In the genomic region with DNA sequence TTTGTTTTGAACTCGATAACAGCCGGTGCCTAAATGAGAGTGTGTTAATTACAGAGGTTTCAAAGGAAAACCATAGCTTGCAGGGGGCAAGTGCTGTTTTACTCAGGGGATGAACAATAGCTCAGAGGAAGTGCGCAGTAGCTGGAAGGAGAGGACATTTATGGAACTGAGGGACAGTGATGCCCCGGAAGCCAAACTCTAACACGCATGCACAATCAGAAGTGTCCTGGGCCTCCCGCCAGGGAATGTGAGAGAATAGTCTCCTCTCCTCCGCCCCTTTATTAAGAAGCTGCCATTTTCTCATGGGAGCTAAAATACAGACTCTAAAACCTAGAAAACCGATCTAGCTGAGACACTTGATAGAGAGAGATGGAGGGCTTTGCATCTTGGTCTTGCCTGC, we compare ENCODE assay signal across 23 mouse cellular contexts.
A peak's percentile ranks its signal among the peaks of the same experiment; 100 is the strongest.
DNase-seq lines count a peak whose midpoint lies in the region; ATAC-seq lines count a peak whose summit lies in the region.
"Had no signal": no experiment of that assay in that cellular context is flagged by ENCODE, and none has a peak within 500 bp of the region (broad histone marks: within the 10 kb centered on the region; RNA-seq: fewer than 3 reads in every experiment).

No protein-coding gene starts in this region.

- H3K9ac ChIP-seq in kidney, embryonic 16.5 days (replicated peaks; ENCODE audit: low read length), result no peak overlapping the region
- H3K9ac ChIP-seq: hindbrain, embryonic 15.5 days; liver, embryonic 15.5 days; neural tube, embryonic 13.5 days had no signal

- WGBS in kidney, embryonic 16.5 days, result 22% methylated on average over 8 of the region's 8 CpGs

- H3K27me3 ChIP-seq in kidney, embryonic 16.5 days (ENCODE audit: insufficient read depth, low read length), result no peaks in the 10 kb centered on the region
- H3K27me3 ChIP-seq: neural tube, embryonic 13.5 days had no signal

- no peak overlapping the region for H3K4me3 ChIP-seq in kidney, embryonic 16.5 days (ENCODE audit: low read length)
- H3K4me3 ChIP-seq: hindbrain, embryonic 15.5 days; left cerebral cortex, adult 2 months; limb, embryonic 10.5 days; liver, embryonic 15.5 days; midbrain, embryonic 10.5 days; myocyte; neural tube, embryonic 13.5 days had no signal

- H3K36me3 ChIP-seq in kidney, embryonic 16.5 days (ENCODE audit: insufficient read depth, low read length), result no peaks in the 10 kb centered on the region
- H3K36me3 ChIP-seq: hindbrain, embryonic 15.5 days; limb, embryonic 10.5 days; liver, embryonic 15.5 days; midbrain, embryonic 10.5 days; neural tube, embryonic 13.5 days had no signal

- H3K9me3 ChIP-seq in kidney, embryonic 16.5 days (ENCODE audit: low read length), result no peaks in the 10 kb centered on the region
- H3K9me3 ChIP-seq: hindbrain, embryonic 15.5 days; limb, embryonic 10.5 days; liver, embryonic 15.5 days; midbrain, embryonic 10.5 days; neural tube, embryonic 13.5 days had no signal

- no peak for ATAC-seq in kidney, embryonic 16.5 days (ENCODE audit: low FRiP score, low TSS enrichment)
- ATAC-seq: activated CD4-positive, CD25-positive, alpha-beta regulatory T cell, adult 4 months; midbrain, embryonic 16.5 days had no signal

- peak overlapping the region; percentile 79 for H3K27ac ChIP-seq in kidney, embryonic 16.5 days (ENCODE audit: low read length)
- H3K27ac ChIP-seq: hindbrain, embryonic 15.5 days; left cerebral cortex, adult 2 months; liver, embryonic 15.5 days; macrophage; midbrain, embryonic 10.5 days; neural tube, embryonic 13.5 days had no signal

- peak; percentile 19 for DNase-seq in gastrocnemius, postnatal 14 days
- no peak for DNase-seq in gastrocnemius, adult 8-10 months (ENCODE audit: low spot score in 2 of 2)
- no peak for DNase-seq in kidney, adult 18-20 months
- DNase-seq in brain, adult 2 months (ENCODE audit: low read depth, low spot score), result peak; percentile 44
- DNase-seq in kidney, postnatal 4 days, result peak; percentile 34 to 35
- no peak for DNase-seq in right cerebral cortex, adult 18-20 months
- DNase-seq: adrenal gland, adult 8-10 months; cerebellum, adult 2 months; heart, adult 11 months; liver; right cerebral cortex, postnatal 4 days; thymus, postnatal 14 days had no signal

- H3K4me2 ChIP-seq in kidney, embryonic 16.5 days (replicated peaks; ENCODE audit: low read depth, low read length), result 0 out of 2 replicates have a peak overlapping the region, but pooled peaks have one; percentile 5
- H3K4me2 ChIP-seq: hindbrain, embryonic 15.5 days; liver, embryonic 15.5 days; neural tube, embryonic 13.5 days had no signal

- intact Hi-C loops in gastrocnemius, postnatal 14 days (cut with DNase I; ENCODE audit: low total_unique reads), result no loop called here

- peaks cover 12% of the 10 kb centered on the region for H3K4me1 ChIP-seq in kidney, embryonic 16.5 days (ENCODE audit: insufficient read depth, low read length)
- H3K4me1 ChIP-seq: hindbrain, embryonic 15.5 days; liver, embryonic 15.5 days; neural tube, embryonic 13.5 days had no signal

Comparison
In these comparisons a context has a peak if more than half of its experiments do, and no peak if none do; other contexts are left out.
1. DNase-seq: peak in gastrocnemius, postnatal 14 days (single experiment), brain, adult 2 months (single experiment) and kidney, postnatal 4 days (2 of 2); none in gastrocnemius, adult 8-10 months (0 of 2), kidney, adult 18-20 months (single experiment) and right cerebral cortex, adult 18-20 months (single experiment).